Mouse (Mus musculus) gastrocnemius, adult 2 months (tissue): ENCODE results near the gene Psme3. TPM values are rescaled to one million over a fixed set of nuclear protein-coding genes. Genes with fewer than 3 reads are reported as not detected.

Experiments used
- DNase-seq: peaks from one replicate; pipeline ENCODE4 v3.0.0; 2022
- H3K27ac ChIP-seq: fragments of 200-600 bp; 2 replicates; pipeline ENCODE4 v1.8.1; 2022; ENCODE audit warnings: mild to moderate bottlenecking
- H3K4me3 ChIP-seq: fragments of 200-600 bp; 2 replicates; pipeline ENCODE4 v1.8.1; 2022; ENCODE audit warnings: mild to moderate bottlenecking, moderate library complexity
- CTCF ChIP-seq: fragments of 200-600 bp; IDR thresholded peaks from 2 replicates; pipeline ENCODE4 v1.8.1; 2022; ENCODE audit warnings: antibody characterized with exemption, mild to moderate bottlenecking, moderate library complexity
- intact Hi-C: fragments of 180-260 bp; cut with DNase I; formaldehyde crosslinking; loops from one replicate; pipeline ENCODE4 v1.15.1; 2025
- total RNA-seq, 2 experiments: library from RNA; stranded (reverse); gene quantifications; 2 replicates each; pipeline ENCODE4 v1.2.3; 2021

Psme3 gene
- total RNA-seq, 2 experiments from 2014 or later: 70.0 to 71.6 TPM

- intact Hi-C loops: no loop called here
- Histone ChIP-seq H3K27ac (no peak overlapping the region), H3K4me3 (no peak overlapping the region)
- TF ChIP-seq CTCF: no peak
- DNase-seq: no peak
Observed at GRCm38 (mm10) chr11:101287306-101287705, 28.7 kb upstream of the Psme3 start.

GRCm38 (mm10) chr11:101291231-101291630 lies 24.8 kb upstream of the Psme3 start:
- H3K27ac ChIP-seq: no peak overlapping the region
- intact Hi-C loops: no loop called here
- no peak for DNase-seq
- no peak for TF ChIP-seq CTCF
- H3K4me3 ChIP-seq: no peak overlapping the region

- Histone ChIP-seq H3K27ac (no peak overlapping the region), H3K4me3 (no peak overlapping the region)
- intact Hi-C loops: no loop called here
- TF ChIP-seq CTCF: no peak
- no peak for DNase-seq
Observed at GRCm38 (mm10) chr11:101295191-101295590, 20.8 kb upstream of the Psme3 start.

DNA sequence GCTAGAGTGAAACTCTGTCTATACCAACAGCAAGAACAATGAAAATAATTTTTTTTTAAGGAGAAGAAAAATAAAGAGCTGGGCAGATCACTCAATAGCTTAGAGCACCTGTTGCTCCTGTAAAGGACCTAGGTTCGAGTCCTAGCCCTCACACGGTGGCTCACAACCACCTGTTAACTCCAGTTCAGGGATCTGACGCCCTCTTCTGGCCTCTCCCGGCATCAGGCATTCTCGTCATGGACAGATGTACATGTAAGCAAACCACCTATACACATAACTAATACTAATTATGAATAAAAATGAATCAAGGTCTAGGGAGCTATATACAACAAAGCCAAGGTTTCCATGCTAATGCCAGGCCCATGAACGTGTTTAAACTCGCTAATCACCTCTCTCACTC lies 15.1 kb upstream of the Psme3 start:
- TF ChIP-seq CTCF: no peak
- no peak for DNase-seq
- Histone ChIP-seq H3K4me3 (peak overlapping the region; percentile 91), H3K27ac (no peak overlapping the region)
- intact Hi-C loops: loop anchor here (5.0 kb wide), 1 partner anchor 49 kb away; the partner anchor contains the start of gene Vps25

DNA sequence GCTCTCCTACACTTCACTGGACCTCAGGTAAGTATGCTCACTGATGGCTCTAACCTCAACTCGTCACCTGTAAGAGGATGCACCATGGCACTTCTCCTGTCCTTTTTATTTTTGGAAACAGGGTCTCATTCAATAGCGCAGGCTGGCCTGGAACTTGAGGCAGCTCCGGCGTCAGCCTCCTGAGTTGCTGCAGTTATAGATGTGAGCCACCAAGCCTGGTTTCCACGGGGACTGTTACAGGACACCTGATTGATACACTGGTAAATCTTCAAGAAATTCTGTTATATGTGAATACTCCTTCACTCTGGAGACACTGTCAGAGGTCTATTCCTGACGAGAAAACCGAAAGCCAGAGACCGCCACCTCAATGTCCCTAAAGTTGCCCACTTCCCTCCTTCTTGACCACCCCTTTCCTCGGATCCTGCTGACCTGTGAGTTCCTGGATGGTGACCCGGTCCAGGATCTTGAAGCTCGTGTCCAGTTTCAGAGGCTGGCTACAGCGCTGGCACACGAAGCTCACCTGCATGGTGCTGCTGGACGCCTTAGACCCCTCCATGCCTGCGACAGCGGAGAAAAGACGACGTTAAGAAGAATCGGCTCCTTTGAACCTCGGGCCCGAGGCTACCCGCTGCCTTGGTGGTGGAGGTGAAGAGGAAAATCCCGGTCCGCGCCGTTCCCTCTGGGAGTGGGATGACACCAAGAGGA lies 14.6 kb upstream of the Psme3 start:
- DNase-seq: no peak
- intact Hi-C loops: loop anchor here (1.0 to 5.0 kb wide), 2 partner anchors 49 to 90 kb away; partner anchors contain the start of gene Vps25
- H3K27ac ChIP-seq: peak overlapping the region; percentile 94
- no peak for TF ChIP-seq CTCF
- peak overlapping the region; percentile 91 for H3K4me3 ChIP-seq

- peak within 1 kb of the TSS; percentile 94 for H3K27ac ChIP-seq
- peak; percentile 97 for TF ChIP-seq CTCF
- peak; percentile 98 for DNase-seq
- peak within 1 kb of the TSS; percentile 91 for H3K4me3 ChIP-seq
- intact Hi-C loops: loop anchor here (1.0 to 5.0 kb wide), 2 partner anchors 50 to 91 kb away; partner anchors contain the start of gene Vps25
Observed at GRCm38 (mm10) chr11:101302004-101302798, 13.8 kb upstream of the Psme3 start, which contains the start of gene Becn1. Gene Becn1, minus strand, starts transcription at chr11:101302286.

DNA sequence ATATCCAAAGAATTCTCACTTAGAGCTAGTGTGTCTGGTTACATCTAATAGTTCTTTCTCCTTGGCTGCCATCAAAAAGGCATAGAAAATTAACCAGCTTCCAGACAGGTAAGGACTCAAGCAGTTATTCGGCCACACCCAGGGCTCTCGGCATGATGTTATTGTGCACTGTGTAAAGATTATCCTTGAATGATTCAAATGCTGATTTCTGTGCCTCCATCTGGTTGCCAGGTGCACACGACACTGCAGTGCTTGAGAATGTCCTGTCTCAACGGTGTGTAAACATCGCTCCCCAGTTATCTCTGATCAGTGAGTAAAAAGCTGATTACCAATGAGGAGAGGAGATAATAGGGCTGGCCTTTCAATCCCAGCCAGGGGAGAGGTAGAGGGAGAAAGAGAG lies 8.3 kb upstream of the Psme3 start:
- no peak for TF ChIP-seq CTCF
- intact Hi-C loops: no loop called here

DNA sequence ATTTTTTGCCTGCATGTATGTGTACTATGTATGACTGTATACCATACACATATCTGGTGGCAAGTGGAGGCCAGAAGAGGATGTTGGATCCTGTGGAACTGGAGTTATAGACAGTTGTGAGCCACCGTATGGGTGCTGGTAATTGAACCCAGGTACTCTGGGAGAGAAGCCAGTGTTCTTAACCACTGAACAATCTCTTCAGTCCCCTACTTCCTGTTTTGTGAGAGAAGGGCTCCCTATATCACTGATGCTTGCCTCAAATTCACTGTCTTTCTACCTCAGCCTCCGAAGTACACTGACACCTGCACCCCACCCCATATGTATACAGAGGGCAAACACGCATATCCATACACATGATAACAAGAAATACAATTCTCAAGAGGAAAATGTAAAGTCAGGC lies 4.9 kb upstream of the Psme3 start:
- Histone ChIP-seq H3K27ac (no peak overlapping the region), H3K4me3 (no peak overlapping the region)
- no peak for DNase-seq
- TF ChIP-seq CTCF: no peak
- intact Hi-C loops: loop anchor here (10.0 kb wide), 1 partner anchor 244 kb away; the partner anchor contains the start of genes Brca1 and Nbr1

More for the DNA sequence above, 8.3 kb upstream of the Psme3 start:
- no peak for DNase-seq
- no peak overlapping the region for H3K27ac ChIP-seq
- H3K4me3 ChIP-seq: no peak overlapping the region

GRCm38 (mm10) chr11:101312150-101312549 lies 3.9 kb upstream of the Psme3 start:
- no peak for DNase-seq
- Histone ChIP-seq H3K4me3 (no peak overlapping the region), H3K27ac (no peak overlapping the region)
- TF ChIP-seq CTCF: no peak
- intact Hi-C loops: loop anchor here (10.0 kb wide), 1 partner anchor 243 kb away; the partner anchor contains the start of genes Brca1 and Nbr1

GRCm38 (mm10) chr11:101314567-101314966 lies 1.4 kb upstream of the Psme3 start:
- Histone ChIP-seq H3K4me3 (no peak overlapping the region), H3K27ac (no peak overlapping the region)
- DNase-seq: no peak
- no peak for TF ChIP-seq CTCF
- intact Hi-C loops: loop anchor here (10.0 kb wide), 1 partner anchor 240 kb away; the partner anchor contains the start of genes Brca1 and Nbr1

- no peak for TF ChIP-seq CTCF
- no peak for DNase-seq
- intact Hi-C loops: loop anchor here (10.0 kb wide), 1 partner anchor 240 kb away; the partner anchor contains the start of genes Brca1 and Nbr1
- Histone ChIP-seq H3K27ac (peak overlapping the region; percentile 95), H3K4me3 (peak overlapping the region; percentile 91)
Observed at GRCm38 (mm10) chr11:101315082-101315650, 847 bp upstream of the Psme3 start.

DNA sequence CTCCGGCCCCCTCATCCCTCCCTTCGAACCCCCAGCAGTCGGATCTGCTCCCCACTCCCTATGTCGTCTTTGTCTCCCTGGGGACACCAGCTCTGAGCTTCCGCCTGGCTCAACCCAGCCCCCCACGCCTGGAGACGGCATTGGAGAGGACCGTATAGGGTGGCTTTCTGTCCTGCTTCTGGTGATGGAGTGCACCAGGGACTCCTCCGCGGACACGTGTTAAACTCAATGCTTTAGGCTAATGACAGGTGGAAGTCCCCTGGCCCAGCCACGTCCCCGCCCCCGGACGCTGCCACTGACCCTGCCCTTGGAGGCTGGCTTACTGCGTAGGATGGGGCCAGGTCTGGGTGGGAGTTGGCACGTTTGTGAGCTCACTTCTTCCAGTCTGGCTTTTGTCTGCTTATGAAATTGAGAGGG lies 496 bp downstream of the Psme3 start:
- Histone ChIP-seq H3K27ac (peak overlapping the region; percentile 95), H3K4me3 (peak overlapping the region; percentile 91)
- no peak for TF ChIP-seq CTCF
- intact Hi-C loops: loop anchor here (10.0 kb wide), 1 partner anchor 238 kb away; the partner anchor contains the start of genes Brca1 and Nbr1
- DNase-seq: no peak
